Mouse (Mus musculus): ENCODE results near the gene Ablim1.

- TF ChIP-seq POLR2A (IDR thresholded peaks at IDR 0.05; ENCODE audit: insufficient read depth, low read length) (no peak), CTCF (IDR thresholded peaks at IDR 0.05; ENCODE audit: low read depth, low read length) (no peak)
Measured at GRCm38 (mm10) chr19:57121036-57121435, 193.7 kb downstream of the Ablim1 start.
